Mouse (Mus musculus) kidney, embryonic 16.5 days (tissue): ENCODE results near the gene Gast. TPM values are rescaled to one million over a fixed set of nuclear protein-coding genes. Genes with fewer than 3 reads are reported as not detected.
"Not testable (repeated sequence)": the region's sequence is repeated elsewhere in the genome, so short reads cannot be mapped to it uniquely, and the experiment has no call there.

ENCODE experiments used
- ATAC-seq: fragments of 200-750 bp; cut with Nextera tagmentation; 2 replicates; pipeline ENCODE4 v1.8.0; 2017; ENCODE audit warnings: moderate TSS enrichment; ENCODE audit not compliant: low FRiP score, low TSS enrichment
- H3K27ac ChIP-seq: fragments of 300-500 bp; sonication (generic); 2 replicates; pipeline ENCODE4 v1.5.1; 2014; ENCODE audit warnings: low read length
- H3K27me3 ChIP-seq: fragments of 300-500 bp; sonication (generic); 2 replicates; pipeline ENCODE4 v1.6.1; 2014; ENCODE audit warnings: low read length, control low read depth, mixed read lengths; ENCODE audit not compliant: insufficient read depth
- H3K36me3 ChIP-seq: fragments of 300-500 bp; sonication (generic); 2 replicates; pipeline ENCODE4 v1.6.1; 2014; ENCODE audit warnings: low read length, control low read depth, mixed read lengths; ENCODE audit not compliant: insufficient read depth
- H3K4me1 ChIP-seq: fragments of 300-500 bp; sonication (generic); 2 replicates; pipeline ENCODE4 v1.6.1; 2014; ENCODE audit warnings: low read length, control low read depth, mixed read lengths; ENCODE audit not compliant: insufficient read depth
- H3K4me2 ChIP-seq: fragments of 300-500 bp; sonication (generic); replicated peaks from 2 replicates; pipeline ENCODE4 v1.6.1; 2014; ENCODE audit warnings: low read depth, low read length
- H3K4me3 ChIP-seq: fragments of 300-500 bp; sonication (generic); 2 replicates; pipeline ENCODE4 v1.5.1; 2014; ENCODE audit warnings: mild to moderate bottlenecking, low read length
- H3K9ac ChIP-seq: fragments of 300-500 bp; sonication (generic); replicated peaks from 2 replicates; pipeline ENCODE4 v1.6.1; 2014; ENCODE audit warnings: low read length
- H3K9me3 ChIP-seq: fragments of 300-500 bp; sonication (generic); 2 replicates; pipeline ENCODE4 v1.6.1; 2016; ENCODE audit warnings: low read length, control low read depth
- whole genome bisulfite sequencing: fragments of 180-500 bp; shearing (Covaris S2); extraction: QIAGEN DNeasy Blood & Tissue Kit; methylation state at CpG from one replicate; pipeline ENCODE4 v1.1.7; 2014; 5-methylcytosine and 5-hydroxymethylcytosine counted together
- polyA plus RNA-seq: library from polyadenylated mRNA; unstranded; fragments of >200 nt; fragmentation: Nextera tagmentation; extraction: Ambion mirVana; gene quantifications from 2 replicates; pipeline ENCODE4 v1.2.1, GENCODE M21; 2015

Gene Gast
- polyA plus RNA-seq, 1 experiment from 2014 or later: not detected

DNA sequence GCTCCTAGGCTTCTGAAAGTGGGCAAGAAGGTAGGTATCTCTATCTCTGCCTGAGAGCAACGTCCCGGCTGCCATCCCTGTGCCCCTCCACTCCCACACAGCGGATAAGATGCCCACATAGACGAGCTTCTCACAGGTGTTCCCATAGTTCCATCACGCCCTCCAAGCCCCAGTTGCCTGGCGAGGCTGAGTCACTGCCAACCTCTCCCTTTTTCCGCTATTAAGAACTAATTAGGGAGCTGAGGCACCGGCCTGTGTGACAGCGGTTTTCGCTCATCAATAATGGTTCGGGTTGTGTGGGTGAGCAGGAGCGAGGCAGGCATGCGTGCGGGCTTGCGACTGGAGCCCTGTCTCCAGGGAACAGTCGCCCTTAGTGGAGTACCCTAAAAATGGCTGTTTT is 4.0 kb upstream of the Gast start:
- Histone ChIP-seq H3K4me2 (no peak overlapping the region), H3K36me3 (no peaks in the 10 kb centered on the region), H3K9me3 (no peaks in the 10 kb centered on the region), H3K4me3 (no peak overlapping the region), H3K27ac (no peak overlapping the region), H3K9ac (no peak overlapping the region), H3K27me3 (no peaks in the 10 kb centered on the region), H3K4me1 (no peaks in the 10 kb centered on the region; the same call in 1 of the 2 replicates)
- 43% methylated on average over 16 of the region's 16 CpGs for WGBS
- ATAC-seq: 0 out of 2 replicates have a peak, but pooled peaks have one; percentile 9

DNA sequence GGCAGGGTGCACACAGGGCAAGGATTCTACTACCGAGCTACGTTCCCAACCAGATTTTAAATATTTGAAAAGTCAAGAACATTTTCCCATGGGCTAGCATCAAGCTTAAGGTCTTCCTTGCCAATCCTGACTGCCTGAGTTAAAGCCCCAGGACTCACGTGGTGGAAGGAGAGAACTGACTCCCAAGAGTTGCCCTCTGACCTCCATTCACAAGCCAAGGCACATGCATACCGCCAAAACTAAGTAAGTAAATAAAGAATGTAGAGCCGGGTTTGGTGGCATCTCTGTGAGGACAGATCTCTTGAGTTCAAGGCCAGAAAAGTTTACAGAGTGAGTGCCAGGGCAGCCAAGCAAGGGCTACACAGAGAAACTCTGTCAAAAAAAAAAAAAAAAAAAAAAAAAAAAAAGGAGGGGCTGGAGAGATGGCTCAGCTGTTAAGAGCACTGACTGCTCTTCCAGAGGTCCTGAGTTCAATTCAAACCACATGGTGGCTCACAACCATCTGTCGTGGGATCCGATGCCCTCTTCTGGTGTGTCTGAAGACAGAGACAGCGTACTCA is 3.3 kb upstream of the Gast start:
- not testable (repeated sequence) for H3K36me3 ChIP-seq, H3K9ac ChIP-seq, H3K4me3 ChIP-seq, H3K27ac ChIP-seq, ATAC-seq, H3K9me3 ChIP-seq, H3K4me2 ChIP-seq, H3K27me3 ChIP-seq, H3K4me1 ChIP-seq
- WGBS: 57% methylated on average over 8 of the region's 8 CpGs

DNA sequence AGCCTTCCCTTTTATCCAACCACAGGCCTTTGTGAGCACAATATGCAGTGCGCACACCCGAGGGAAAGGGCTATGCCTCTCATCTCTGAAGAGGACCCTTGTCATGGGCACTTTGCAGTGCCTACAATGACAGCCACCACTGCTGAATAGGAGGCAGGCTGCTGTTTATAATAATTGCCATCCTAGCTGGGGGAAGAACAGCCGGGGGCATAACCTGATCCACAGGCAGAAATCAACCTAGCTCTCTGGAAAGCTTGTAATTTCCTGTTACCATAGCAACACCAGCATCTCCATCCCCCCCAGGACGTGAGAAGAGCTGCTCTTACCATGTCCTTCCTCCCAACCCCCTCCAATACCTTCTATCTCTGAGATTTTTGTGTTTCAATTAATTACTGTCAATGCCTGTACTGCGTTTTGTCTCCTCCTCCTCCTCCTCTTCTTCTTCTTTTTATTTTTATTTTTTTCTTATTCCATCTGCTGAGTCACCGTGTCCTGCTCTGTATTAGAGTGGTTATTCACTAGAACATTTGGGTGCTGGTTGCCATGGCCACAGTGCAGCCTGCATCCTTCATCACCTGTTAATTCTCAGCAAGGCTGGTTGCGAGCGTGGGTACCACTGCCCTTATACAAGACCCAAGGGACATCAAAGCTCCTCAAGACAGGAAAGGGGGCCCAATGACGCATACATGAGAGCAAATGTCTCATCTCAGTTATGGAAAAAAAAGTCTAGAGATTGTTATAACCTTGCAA is 1.3 kb upstream of the Gast start:
- WGBS: 62% methylated on average over 9 of the region's 9 CpGs
- no peaks in the 10 kb centered on the region for H3K9me3 ChIP-seq
- H3K27me3 ChIP-seq: no peaks in the 10 kb centered on the region
- no peak overlapping the region for H3K9ac ChIP-seq
- no peaks in the 10 kb centered on the region for H3K36me3 ChIP-seq
- no peak overlapping the region for H3K4me2 ChIP-seq
- no peak overlapping the region for H3K4me3 ChIP-seq
- H3K27ac ChIP-seq: no peak overlapping the region
- H3K4me1 ChIP-seq: peaks cover 4% of the 10 kb centered on the region; the same call in 1 of the 2 replicates
- no peak for ATAC-seq

DNA sequence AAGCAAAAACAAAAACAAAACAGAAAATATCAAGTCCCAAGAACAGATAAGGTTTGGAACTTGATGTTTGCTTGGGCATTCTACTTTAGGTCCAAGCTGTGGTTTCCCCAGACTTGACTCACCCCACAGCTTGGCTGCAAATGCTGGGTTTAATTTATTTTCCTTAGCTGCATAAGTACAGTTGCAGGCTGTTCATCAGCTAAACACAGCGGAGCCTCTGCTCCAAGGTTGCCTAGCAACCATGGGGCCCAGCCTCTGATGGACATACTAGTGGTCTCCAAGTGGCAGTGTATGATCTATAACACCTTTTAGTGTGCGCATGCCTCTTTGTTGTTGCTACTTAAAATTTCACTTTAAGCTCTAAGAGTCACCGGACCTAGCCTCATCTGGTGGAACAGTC is 1.5 kb downstream of the Gast start:
- Histone ChIP-seq H3K27ac (no peak overlapping the region), H3K9ac (no peak overlapping the region), H3K4me1 (0 out of 2 replicates have a peak, but pooled peaks cover 4% of the 10 kb centered on the region), H3K4me3 (no peak overlapping the region), H3K27me3 (no peaks in the 10 kb centered on the region), H3K9me3 (no peaks in the 10 kb centered on the region), H3K36me3 (no peaks in the 10 kb centered on the region), H3K4me2 (no peak overlapping the region)
- no peak for ATAC-seq
- 53% methylated on average over 3 of the region's 3 CpGs for WGBS

GRCm38 (mm10) chr11:100344269-100344668 is 10.1 kb downstream of the Gast start:
- Histone ChIP-seq H3K4me2 (no peak overlapping the region), H3K4me3 (no peak overlapping the region), H3K27me3 (no peaks in the 10 kb centered on the region), H3K27ac (no peak overlapping the region), H3K9me3 (no peaks in the 10 kb centered on the region), H3K9ac (no peak overlapping the region), H3K36me3 (no peaks in the 10 kb centered on the region), H3K4me1 (no peaks in the 10 kb centered on the region)
- WGBS: 90% methylated on average over 10 of the region's 10 CpGs
- ATAC-seq: no peak

DNA sequence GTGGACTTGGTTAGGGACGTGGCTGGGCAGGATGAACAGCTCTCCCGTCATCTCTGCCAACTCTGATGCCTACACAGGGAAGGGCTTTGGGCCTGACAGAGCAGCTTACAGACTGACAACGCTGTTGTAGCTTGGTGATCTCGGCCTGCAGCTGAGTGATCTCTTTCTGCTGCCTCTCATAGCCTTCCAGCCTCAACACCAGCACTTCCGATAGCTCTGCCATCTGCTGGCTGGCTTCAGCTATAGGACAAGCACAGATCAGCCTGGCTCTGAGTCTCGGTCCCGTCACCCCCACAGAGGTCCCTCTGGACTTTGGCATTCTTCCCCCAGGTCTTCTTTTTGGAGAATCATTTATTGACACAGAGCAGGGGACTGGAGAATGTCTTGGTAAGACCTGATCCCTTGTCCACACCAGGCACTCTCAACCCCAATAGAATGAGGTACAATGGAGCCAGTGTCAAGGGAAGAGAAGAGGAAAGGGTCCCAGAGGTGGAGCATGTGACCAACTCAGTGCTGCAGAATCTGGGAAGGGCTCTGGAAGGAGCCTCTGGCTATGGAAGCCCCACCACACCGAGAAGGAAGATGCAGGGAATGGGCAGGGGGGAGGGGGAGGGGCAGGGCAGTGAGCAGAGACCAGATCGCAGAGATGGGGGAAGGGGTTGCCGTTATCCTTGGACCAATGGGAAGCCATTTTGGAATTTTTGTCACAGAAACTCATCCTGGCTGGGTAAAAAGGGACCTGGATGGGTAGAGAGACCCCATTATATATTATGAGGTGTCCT is 18.1 kb downstream of the Gast start:
- no peak for ATAC-seq
- Histone ChIP-seq H3K9me3 (no peaks in the 10 kb centered on the region), H3K27ac (no peak overlapping the region), H3K4me3 (no peak overlapping the region), H3K27me3 (peaks cover 27% of the 10 kb centered on the region), H3K36me3 (no peaks in the 10 kb centered on the region), H3K4me2 (no peak overlapping the region), H3K4me1 (peaks cover 9% of the 10 kb centered on the region), H3K9ac (no peak overlapping the region)
- 33% methylated on average over 10 of the region's 10 CpGs for WGBS

DNA sequence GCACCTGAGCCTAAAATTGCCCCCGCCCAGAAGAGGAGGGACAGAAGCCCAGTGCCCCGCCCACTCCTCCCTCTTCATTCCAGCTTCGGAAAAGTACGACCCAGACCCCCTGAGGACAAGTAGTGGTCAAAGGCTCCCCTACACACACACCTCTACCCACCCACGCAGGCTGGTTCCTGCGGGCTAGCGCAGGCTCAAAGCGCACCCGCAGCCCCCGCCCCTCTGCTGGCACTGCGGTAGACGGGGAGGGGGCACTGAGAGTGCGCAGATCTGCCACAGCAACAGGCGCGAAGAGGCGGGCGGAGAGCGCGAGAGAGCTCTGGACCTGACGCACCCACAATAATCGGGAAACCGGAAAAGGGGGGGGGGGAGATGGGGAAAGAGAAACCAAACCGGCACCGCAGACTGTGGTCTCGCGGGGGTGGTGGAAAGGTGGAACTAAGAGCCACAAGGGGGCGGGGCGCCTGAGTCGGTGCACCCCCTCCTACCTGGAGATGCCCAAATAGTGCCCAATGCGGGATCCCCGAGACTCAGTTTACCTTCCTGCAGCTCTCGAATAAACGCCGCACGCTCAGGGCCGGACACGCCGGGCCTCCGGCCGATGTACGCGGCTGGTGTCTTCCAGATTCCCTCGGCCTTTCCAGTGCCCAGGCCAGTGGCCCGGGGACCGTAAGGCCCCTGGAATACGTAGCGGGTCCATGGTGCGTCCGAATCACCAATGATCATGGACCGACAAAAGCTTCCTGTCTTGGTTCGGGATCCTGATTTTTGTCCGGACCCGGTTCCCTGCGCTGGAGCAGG is 21.1 kb downstream of the Gast start:
- peak; percentile 46 for ATAC-seq
- H3K27me3 ChIP-seq: peaks cover 45% of the 10 kb centered on the region

DNA sequence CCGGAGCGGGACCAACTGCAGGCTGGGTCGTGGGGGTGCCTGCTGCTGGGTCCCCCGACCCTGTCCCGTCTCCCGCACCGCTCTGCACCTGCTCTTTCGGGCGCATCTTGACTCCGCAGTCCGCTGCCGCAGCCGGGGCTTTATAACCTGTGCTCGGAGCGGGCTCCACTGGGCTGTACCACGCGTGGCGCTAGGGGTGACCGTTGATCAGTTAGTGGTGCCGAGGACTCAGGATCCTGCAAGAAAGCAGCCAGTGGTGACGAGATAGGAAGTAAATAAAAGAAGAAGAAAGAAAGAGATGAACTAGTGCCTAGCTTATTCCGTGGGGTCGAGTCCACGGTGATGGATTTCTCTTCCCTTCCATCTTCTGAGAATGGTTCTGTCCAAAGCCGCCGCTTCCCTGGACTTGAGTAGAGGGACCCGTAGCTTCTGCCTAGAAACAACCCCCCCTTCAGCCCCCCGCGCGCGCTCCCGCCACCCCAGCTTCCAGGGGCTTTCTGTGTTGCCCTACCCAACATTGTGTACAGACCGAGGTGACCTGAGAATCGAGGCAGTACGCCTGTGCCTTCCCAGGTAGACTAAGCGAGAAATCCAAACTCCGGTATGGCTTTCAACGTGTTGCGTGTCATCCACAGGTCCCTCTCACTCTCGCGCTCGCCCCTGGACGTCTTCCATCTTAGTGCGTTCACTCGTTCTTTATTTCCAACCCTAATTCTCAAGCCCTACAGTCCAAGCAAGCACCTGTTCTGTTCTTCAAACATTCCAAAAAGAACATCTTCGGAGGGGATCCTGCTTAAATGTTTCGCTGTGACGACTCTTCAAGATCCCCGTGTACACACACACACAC is 22.0 kb downstream of the Gast start, which contains the start of gene Hap1:
TSS of gene Hap1 (minus strand) at position 157 of the 847 bp plus-strand sequence.
- H3K27ac ChIP-seq: no peak within 1 kb of the TSS
- 1% methylated on average over 49 of the region's 49 CpGs for WGBS

More for the DNA sequence above, 21.1 kb downstream of the Gast start:
- Histone ChIP-seq H3K4me3 (peak overlapping the region; percentile 73), H3K9ac (peak overlapping the region; percentile 59), H3K4me2 (peak overlapping the region; percentile 99), H3K4me1 (peaks cover 9% of the 10 kb centered on the region), H3K9me3 (no peaks in the 10 kb centered on the region), H3K36me3 (no peaks in the 10 kb centered on the region), H3K27ac (no peak overlapping the region)
- WGBS: 1% methylated on average over 53 of the region's 54 CpGs

More for the DNA sequence above, 22.0 kb downstream of the Gast start, which contains the start of gene Hap1:
- peaks cover 46% of the 10 kb centered on the region for H3K27me3 ChIP-seq
- peak within 1 kb of the TSS; percentile 59 for H3K9ac ChIP-seq
- H3K4me2 ChIP-seq: peak within 1 kb of the TSS; percentile 99
- no peaks in the 10 kb centered on the region for H3K9me3 ChIP-seq
- peak within 1 kb of the TSS; percentile 73 for H3K4me3 ChIP-seq
- peak; percentile 55; the same call in 1 of the 2 replicates for ATAC-seq
- peaks cover 9% of the 10 kb centered on the region for H3K4me1 ChIP-seq
- H3K36me3 ChIP-seq: no peaks in the 10 kb centered on the region
